Mouse (Mus musculus) heart, postnatal 0 days (tissue): ENCODE data around the gene Rhbdl2.

Experiments used
- CTCF ChIP-seq: IDR thresholded peaks from 2 replicates; pipeline ENCODE4 v1.5.1; 2016; ENCODE audit warnings: antibody characterized with exemption, control low read depth, low read depth
- EP300 ChIP-seq: IDR thresholded peaks from 2 replicates; pipeline ENCODE4 v1.6.1; 2016; ENCODE audit warnings: antibody characterized with exemption, low read depth

DNA sequence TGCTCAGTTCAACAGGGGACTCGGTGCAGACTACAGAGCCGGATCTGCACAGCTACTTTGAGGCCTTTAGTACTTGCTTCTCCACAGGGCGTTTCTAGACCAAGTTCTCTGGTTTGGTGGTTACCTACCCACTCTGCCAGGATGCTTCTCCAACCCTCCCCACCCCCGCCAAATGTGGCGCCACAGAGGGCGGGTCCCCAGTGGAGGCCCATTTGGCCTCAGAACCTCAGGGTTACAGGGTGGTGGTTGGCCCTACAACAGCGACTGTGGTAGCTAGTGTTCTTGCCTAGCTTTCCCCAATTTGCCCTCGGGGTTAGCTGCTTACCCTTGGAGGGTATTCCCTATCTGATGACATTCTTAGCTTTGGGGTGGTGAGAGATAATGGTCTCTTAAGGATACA lies 54.5 kb downstream of the Rhbdl2 start:
- TF ChIP-seq CTCF (no peak), EP300 (no peak)
